Mouse (Mus musculus) T-helper 1 cell (primary cell): ENCODE measurements around the gene Gpank1.

ENCODE experiments used
- in situ Hi-C: fragments of 300-600 bp; cut with MboI, MseI; formaldehyde crosslinking; loops from one replicate; pipeline ENCODE4 v1.15.1; 2025; ENCODE audit warnings: high pct_unique_total_duplicates

Gene Gpank1

GRCm38 (mm10) chr17:35157661-35158175, 36.5 kb downstream of the Gpank1 start:
- in situ Hi-C loops, result no loop called here

- in situ Hi-C loops, result no loop called here
Observed at GRCm38 (mm10) chr17:35158850-35159593, 37.8 kb downstream of the Gpank1 start.

GRCm38 (mm10) chr17:35159638-35160037, 38.4 kb downstream of the Gpank1 start:
- in situ Hi-C loops, result no loop called here

- in situ Hi-C loops, result no loop called here
Observed at GRCm38 (mm10) chr17:35161421-35161820, 40.2 kb downstream of the Gpank1 start.

GRCm38 (mm10) chr17:35162121-35162520, 40.9 kb downstream of the Gpank1 start:
- in situ Hi-C loops, result no loop called here

- in situ Hi-C loops, result no loop called here
Observed at GRCm38 (mm10) chr17:35162730-35163129, 41.5 kb downstream of the Gpank1 start.

- in situ Hi-C loops, result no loop called here
Observed at GRCm38 (mm10) chr17:35163326-35164081, 42.2 kb downstream of the Gpank1 start.

- in situ Hi-C loops, result no loop called here
Observed at GRCm38 (mm10) chr17:35164218-35164567, 42.9 kb downstream of the Gpank1 start.

- in situ Hi-C loops, result no loop called here
Observed at GRCm38 (mm10) chr17:35164568-35165450, 43.6 kb downstream of the Gpank1 start, which contains the start of gene Prrc2a. Prrc2a (minus strand) TSS chr17:35164897.

GRCm38 (mm10) chr17:35165451-35166155, 44.3 kb downstream of the Gpank1 start:
- in situ Hi-C loops, result no loop called here

- in situ Hi-C loops, result no loop called here
Observed at GRCm38 (mm10) chr17:35166352-35167035, 45.2 kb downstream of the Gpank1 start.

- in situ Hi-C loops, result no loop called here
Observed at GRCm38 (mm10) chr17:35167794-35168193, 46.5 kb downstream of the Gpank1 start.

GRCm38 (mm10) chr17:35168541-35169207, 47.4 kb downstream of the Gpank1 start:
- in situ Hi-C loops, result no loop called here

GRCm38 (mm10) chr17:35172445-35173234, 51.4 kb downstream of the Gpank1 start:
- in situ Hi-C loops, result loop anchor here (5.0 kb wide), 1 partner anchor 60 kb away; the partner anchor contains the start of gene Atp6v1g2

GRCm38 (mm10) chr17:35173329-35173728, 52.1 kb downstream of the Gpank1 start:
- in situ Hi-C loops, result loop anchor here (5.0 kb wide), 1 partner anchor 59 kb away; the partner anchor contains the start of gene Atp6v1g2
